Mouse (Mus musculus) CH12.LX (cell line): Measurements from ENCODE around the gene Wipf1.

Experiments
- CHD1 ChIP-seq: IDR thresholded peaks from 2 replicates; pipeline ENCODE4 v1.6.1; 2012; ENCODE audit warnings: low read depth, low read length, improper control_type of control experiment, inconsistent platforms
- CTCF ChIP-seq, 2 experiments: IDR thresholded peaks in 1 of 2; conservative IDR thresholded peaks in 1 of 2; 2 replicates each; pipeline ENCODE4 v1.5.1; 2011 to 2012; ENCODE audit warnings: low read depth in 2 of 2, low read length in 2 of 2, improper control_type of control experiment in 1 of 2, inconsistent platforms in 1 of 2, mild to moderate bottlenecking in 1 of 2, moderate library complexity in 1 of 2
- ELF1 ChIP-seq: IDR thresholded peaks from 2 replicates; pipeline ENCODE4 v1.6.1; 2014; ENCODE audit warnings: low read depth, mild to moderate bottlenecking, inconsistent platforms, low read length, improper control_type of control experiment
- EP300 ChIP-seq: IDR thresholded peaks from 2 replicates; pipeline ENCODE4 v1.6.1; 2011; ENCODE audit warnings: low read length, improper control_type of control experiment
- GABPA ChIP-seq: IDR thresholded peaks from 2 replicates; pipeline ENCODE4 v1.6.1; 2012; ENCODE audit warnings: low read depth, low read length, improper control_type of control experiment, inconsistent platforms; ENCODE audit not compliant: insufficient replicate concordance
- JUN ChIP-seq: IDR thresholded peaks from 2 replicates; pipeline ENCODE4 v1.6.1; 2011; ENCODE audit warnings: low read depth, mild to moderate bottlenecking, low read length, improper control_type of control experiment, moderate library complexity; ENCODE audit not compliant: insufficient read depth
- MAX ChIP-seq: IDR thresholded peaks from 2 replicates; pipeline ENCODE4 v1.6.1; 2011; ENCODE audit warnings: low read length, improper control_type of control experiment
- MEF2A ChIP-seq: IDR thresholded peaks from 2 replicates; pipeline ENCODE4 v1.6.1; 2014; ENCODE audit warnings: low read depth, mild to moderate bottlenecking, inconsistent platforms, low read length, improper control_type of control experiment, borderline replicate concordance
- POLR2A ChIP-seq: IDR thresholded peaks from 2 replicates; pipeline ENCODE4 v1.6.1; 2011; ENCODE audit warnings: low read depth, mild to moderate bottlenecking, improper control_type of control experiment, low read length
- POLR2AphosphoS2 ChIP-seq: IDR thresholded peaks from 2 replicates; pipeline ENCODE4 v1.6.1; 2011; ENCODE audit warnings: low read depth, low read length, improper control_type of control experiment
- TCF12 ChIP-seq: IDR thresholded peaks from 2 replicates; pipeline ENCODE4 v1.6.1; 2014; ENCODE audit warnings: low read depth, mild to moderate bottlenecking, inconsistent platforms, low read length, improper control_type of control experiment
- ZMIZ1 ChIP-seq: IDR thresholded peaks from 2 replicates; pipeline ENCODE4 v1.6.1; 2012; ENCODE audit warnings: low read depth, mild to moderate bottlenecking, inconsistent platforms, low read length, improper control_type of control experiment
- ZNF384 ChIP-seq: IDR thresholded peaks from 2 replicates; pipeline ENCODE4 v1.6.1; 2012; ENCODE audit warnings: low read depth, low read length, improper control_type of control experiment, inconsistent platforms

GRCm38 (mm10) chr2:73528516-73529355 is 798 bp downstream of the Wipf1 start:
- TF ChIP-seq CHD1, result no peak
- no peak for TF ChIP-seq GABPA
- no peak for TF ChIP-seq JUN
- no peak for TF ChIP-seq ZMIZ1
- TF ChIP-seq ZNF384, result no peak
- no peak for TF ChIP-seq CTCF (conservative IDR thresholded peaks at IDR 0.05 in 1 of 2, IDR thresholded peaks at IDR 0.05 in 1 of 2; ENCODE audit: low read depth in 2 of 2, low read length in 2 of 2)
- no peak for TF ChIP-seq MAX
- TF ChIP-seq TCF12, result no peak
- no peak for TF ChIP-seq MEF2A
- no peak for TF ChIP-seq POLR2AphosphoS2
- TF ChIP-seq EP300, result no peak
- no peak for TF ChIP-seq POLR2A
- no peak for TF ChIP-seq ELF1
